9 mouse cellular contexts compared by ENCODE assay signal in the genomic region with DNA sequence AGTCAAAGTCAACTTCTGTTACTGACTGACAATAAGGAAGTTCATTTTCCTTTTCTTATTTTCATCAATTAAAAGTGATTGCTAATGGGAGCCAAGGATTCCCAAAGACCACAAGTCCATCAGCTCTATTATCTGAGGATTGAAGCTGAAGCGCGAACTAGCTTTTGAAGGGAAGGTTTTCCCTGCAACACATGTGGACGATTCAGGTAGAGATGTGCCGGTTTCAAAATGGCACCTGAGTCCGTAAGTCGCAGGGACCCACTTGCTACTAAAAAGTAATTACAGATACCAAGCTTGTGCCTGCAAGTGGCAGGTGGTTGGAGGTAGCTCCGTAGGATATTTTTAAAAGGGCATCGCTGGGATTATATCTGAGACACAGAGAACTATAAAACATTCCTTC. TPM values are rescaled to one million over a fixed set of nuclear protein-coding genes. Genes with fewer than 3 reads are reported as not detected.
A peak's percentile ranks its signal among the peaks of the same experiment; 100 is the strongest.
DNase-seq lines count a peak whose midpoint lies in the region; ATAC-seq lines count a peak whose summit lies in the region.
"Had no signal": no experiment of that assay in that cellular context is flagged by ENCODE, and none has a peak within 500 bp of the region (broad histone marks: within the 10 kb centered on the region; RNA-seq: fewer than 3 reads in every experiment).

No protein-coding gene starts in this region.

- peaks cover 19% of the 10 kb centered on the region for H3K4me1 ChIP-seq in heart, embryonic 12.5 days (replicated peaks)
- no peaks in the 10 kb centered on the region for H3K4me1 ChIP-seq in forebrain, embryonic 14.5 days (ENCODE audit: control insufficient read depth, insufficient read depth, low read length)
- H3K4me1 ChIP-seq in liver, embryonic 15.5 days (replicated peaks): 0 out of 2 replicates have a peak, but pooled peaks cover 4% of the 10 kb centered on the region

- peak overlapping the region; percentile 95; the same call in 1 of the 2 replicates for H3K27ac ChIP-seq in heart, embryonic 12.5 days (ENCODE audit: poor library complexity, severe bottlenecking)
- peak overlapping the region; percentile 79 for H3K27ac ChIP-seq in forebrain, embryonic 14.5 days (ENCODE audit: low read depth, low read length)
- H3K27ac ChIP-seq in liver, embryonic 15.5 days (replicated peaks): 0 out of 2 replicates have a peak overlapping the region, but pooled peaks have one; percentile 24

- H3K9me3 ChIP-seq in heart, embryonic 12.5 days (replicated peaks): no peaks in the 10 kb centered on the region
- H3K9me3 ChIP-seq in forebrain, embryonic 14.5 days (replicated peaks; ENCODE audit: control insufficient read depth, low read length): no peaks in the 10 kb centered on the region
- H3K9me3 ChIP-seq in liver, embryonic 15.5 days (replicated peaks): no peaks in the 10 kb centered on the region
- H3K9me3 ChIP-seq: G1E had no signal

- H3K27me3 ChIP-seq in heart, embryonic 12.5 days (replicated peaks): no peaks in the 10 kb centered on the region
- H3K27me3 ChIP-seq in forebrain, embryonic 14.5 days (replicated peaks; ENCODE audit: control insufficient read depth, insufficient read depth, low read length): no peaks in the 10 kb centered on the region
- H3K27me3 ChIP-seq in liver, embryonic 15.5 days: peaks cover 20% of the 10 kb centered on the region

- H3K9ac ChIP-seq in heart, embryonic 12.5 days: peak overlapping the region; percentile 68; the same call in 1 of the 2 replicates
- H3K9ac ChIP-seq in forebrain, embryonic 14.5 days (ENCODE audit: low read length): peak overlapping the region; percentile 65
- no peak overlapping the region for H3K9ac ChIP-seq in liver, embryonic 15.5 days

- peak overlapping the region; percentile 71 for H3K4me2 ChIP-seq in heart, embryonic 12.5 days
- peak overlapping the region; percentile 53 for H3K4me2 ChIP-seq in forebrain, embryonic 14.5 days (ENCODE audit: low read length)
- H3K4me2 ChIP-seq in liver, embryonic 15.5 days: peak overlapping the region; percentile 66

- 59% methylated on average over 8 of the region's 8 CpGs for WGBS in heart, embryonic 12.5 days
- WGBS in forebrain, embryonic 14.5 days: 53% methylated on average over 8 of the region's 8 CpGs
- WGBS in liver, embryonic 15.5 days (ENCODE audit: insufficient replicate concordance): 34% methylated on average over 8 of the region's 8 CpGs

- DNase-seq in heart, adult 18-20 months: no peak
- peak; percentile 52 for DNase-seq in CD4-positive helper T cell, adult 2 months (ENCODE audit: low read depth, low spot score)
- peak; percentile 17 for DNase-seq in forebrain, embryonic 14.5 days (ENCODE audit: low spot score)
- DNase-seq in left cerebral cortex, postnatal 25 days (ENCODE audit: low spot score in 2 of 2): no peak
- DNase-seq in right cerebral cortex, adult 2 months (ENCODE audit: low spot score in 2 of 2): no peak
- no peak for DNase-seq in adrenal gland, postnatal 10 days

- peaks cover 6% of the 10 kb centered on the region; the same call in 1 of the 2 replicates for H3K36me3 ChIP-seq in heart, embryonic 12.5 days
- H3K36me3 ChIP-seq in forebrain, embryonic 14.5 days (ENCODE audit: control insufficient read depth, insufficient read depth, low read length): peaks cover 6% of the 10 kb centered on the region; the same call in 1 of the 2 replicates
- no peaks in the 10 kb centered on the region for H3K36me3 ChIP-seq in liver, embryonic 15.5 days (replicated peaks)
- H3K36me3 ChIP-seq: G1E had no signal

- ATAC-seq in heart, embryonic 12.5 days (ENCODE audit: insufficient number of reproducible peaks, low FRiP score): no peak
- ATAC-seq in forebrain, embryonic 14.5 days: no peak
- no peak for ATAC-seq in liver, embryonic 15.5 days (ENCODE audit: insufficient read depth)

- H3K4me3 ChIP-seq in heart, embryonic 12.5 days: peak overlapping the region; percentile 77
- H3K4me3 ChIP-seq in forebrain, embryonic 14.5 days (ENCODE audit: low read depth, low read length): peak overlapping the region; percentile 46
- H3K4me3 ChIP-seq in liver, embryonic 15.5 days (replicated peaks): peak overlapping the region; percentile 51

- intact Hi-C loops in left cerebral cortex, postnatal 25 days (cut with DNase I): loop anchor here (10.0 kb wide), 4 partner anchors 105 to 545 kb away; no protein-coding TSS in a partner anchor

RNA-seq across cellular contexts. Expression of gene Tmsb4x, which starts 0.7 kb away (rescaled TPM):
- 3,404 and 3,505 TPM in 2 replicates for polyA plus RNA-seq in heart, embryonic 12.5 days (2016; fragmentation: Nextera tagmentation; extraction: Ambion mirVana)
- 100 to 1,000 TPM; 525 to 536 TPM for total RNA-seq in heart, adult 18-20 months (2021)
- 7,141 and 7,206 TPM in 2 replicates for polyA plus RNA-seq in forebrain, embryonic 14.5 days (2014; fragmentation: Nextera tagmentation; extraction: Ambion mirVana)
- 972 and 1,248 TPM in 2 replicates for polyA plus RNA-seq in liver, embryonic 15.5 days (2015; fragmentation: Nextera tagmentation; extraction: Ambion mirVana)
- 1,000 to 10,000 TPM in 1 of 2 experiments, 100 to 1,000 TPM in 1; 958 to 1,007 TPM for total RNA-seq in left cerebral cortex, postnatal 25 days (2021)
- total RNA-seq in adrenal gland, postnatal 10 days (2021): 100 to 1,000 TPM; 687 to 755 TPM
- polyA plus RNA-seq: G1E had no signal

RNA-seq across cellular contexts. Expression of gene Tlr8, which starts 54.3 kb away (rescaled TPM):
- polyA plus RNA-seq in heart, embryonic 12.5 days (2016; fragmentation: Nextera tagmentation; extraction: Ambion mirVana): 0.12 and 0.27 TPM in 2 replicates
- total RNA-seq in heart, adult 18-20 months (2021): 1 to 10 TPM; 1.9 to 2.8 TPM
- polyA plus RNA-seq in forebrain, embryonic 14.5 days (2014; fragmentation: Nextera tagmentation; extraction: Ambion mirVana): 0.17 and 0.22 TPM in 2 replicates
- polyA plus RNA-seq in liver, embryonic 15.5 days (2015; fragmentation: Nextera tagmentation; extraction: Ambion mirVana): 0.74 and 0.86 TPM in 2 replicates
- total RNA-seq in left cerebral cortex, postnatal 25 days (2021): under 1 TPM; 0.14 to 0.37 TPM
- 1 to 10 TPM; 1.4 to 1.5 TPM for total RNA-seq in adrenal gland, postnatal 10 days (2021)
- polyA plus RNA-seq: G1E had no signal

Comparison
In these comparisons a context has a peak if more than half of its experiments do, and no peak if none do; other contexts are left out.
1. H3K27ac ChIP-seq: peak in every context shown above with its lines; median percentile 95 in heart, embryonic 12.5 days; 79 in forebrain, embryonic 14.5 days; 24 in liver, embryonic 15.5 days.
2. DNase-seq: peak in CD4-positive helper T cell, adult 2 months (single experiment) and forebrain, embryonic 14.5 days (single experiment); none in heart, adult 18-20 months (0 of 2), left cerebral cortex, postnatal 25 days (0 of 2), right cerebral cortex, adult 2 months (0 of 2) and adrenal gland, postnatal 10 days (single experiment).
3. Peak in every context shown above with its lines, with median percentiles within 50 percentile points of each other: H3K4me2 ChIP-seq and H3K4me3 ChIP-seq.